Mouse (Mus musculus) bone marrow, adult 2 months (tissue): ENCODE data around the gene Acp4.

ENCODE experiments used
- CTCF ChIP-seq: fragments of 200-500 bp; IDR thresholded peaks from 2 replicates; pipeline ENCODE4 v1.5.1; 2011; ENCODE audit warnings: low read length, control low read depth; ENCODE audit not compliant: control insufficient read depth, insufficient read depth
- POLR2A ChIP-seq: fragments of 200-500 bp; IDR thresholded peaks from 2 replicates; pipeline ENCODE4 v1.6.1; 2011; ENCODE audit warnings: low read depth, mild to moderate bottlenecking, control low read depth, low read length, borderline replicate concordance; ENCODE audit not compliant: control insufficient read depth

DNA sequence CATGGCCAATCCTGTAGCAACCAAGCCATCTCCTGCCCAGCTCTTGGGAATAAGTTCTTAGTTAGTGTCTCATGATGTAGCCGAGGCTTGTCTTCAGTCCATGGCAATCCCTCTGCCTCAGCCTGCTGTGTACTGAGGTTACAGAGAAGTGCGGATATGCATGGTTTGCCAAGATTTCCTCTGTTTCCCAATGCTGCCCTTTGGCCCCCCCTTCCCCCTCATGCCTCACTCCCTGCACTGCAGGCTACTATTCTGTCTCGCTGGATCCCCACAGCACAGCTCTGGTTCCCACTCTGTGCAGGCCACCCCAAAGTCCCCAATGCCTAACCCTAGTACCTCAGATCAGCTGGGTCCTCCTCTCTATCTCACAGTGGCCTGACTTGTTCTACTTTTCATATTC lies 48.9 kb downstream of the Acp4 start:
- TF ChIP-seq CTCF (no peak), POLR2A (no peak)
